21 mouse cellular contexts compared by ENCODE assay signal in the genomic region with DNA sequence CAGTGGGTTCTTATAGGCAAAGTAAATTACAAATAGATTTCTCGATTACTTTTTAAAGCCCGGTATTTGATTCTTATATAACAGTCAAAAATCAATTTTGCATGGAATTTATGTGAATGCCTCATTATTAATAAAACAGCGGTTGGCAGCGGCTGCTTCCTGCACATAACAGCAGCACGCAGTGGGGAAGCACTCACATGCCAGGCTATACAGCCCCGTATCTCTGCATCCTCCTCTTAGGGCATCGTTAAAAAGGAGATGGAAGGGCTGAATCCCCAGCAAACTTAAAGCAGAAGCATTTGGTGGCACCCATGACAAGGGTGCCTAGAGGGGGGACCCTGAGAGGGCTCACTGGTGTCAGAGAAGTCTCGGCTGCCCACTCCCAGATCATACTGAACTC.
"Had no signal": no experiment of that assay in that cellular context is flagged by ENCODE, and none has a peak within 500 bp of the region (broad histone marks: within the 10 kb centered on the region; RNA-seq: fewer than 3 reads in every experiment).

No protein-coding gene starts in this region.

- H3K27me3 ChIP-seq: liver, embryonic 12.5 days; liver, embryonic 15.5 days; lung, embryonic 15.5 days; neural tube, embryonic 12.5 days; neural tube, embryonic 15.5 days; stomach, embryonic 15.5 days had no signal

- H3K4me2 ChIP-seq: limb, embryonic 12.5 days; liver, embryonic 12.5 days; liver, embryonic 15.5 days; lung, embryonic 15.5 days; neural tube, embryonic 12.5 days; neural tube, embryonic 15.5 days; stomach, embryonic 15.5 days had no signal

- H3K9me3 ChIP-seq: limb, embryonic 12.5 days; liver, embryonic 12.5 days; liver, embryonic 15.5 days; lung, embryonic 15.5 days; neural tube, embryonic 12.5 days; neural tube, embryonic 15.5 days; stomach, embryonic 15.5 days had no signal

- H3K9ac ChIP-seq: limb, embryonic 12.5 days; liver, embryonic 12.5 days; liver, embryonic 15.5 days; lung, embryonic 15.5 days; neural tube, embryonic 12.5 days; neural tube, embryonic 15.5 days; stomach, embryonic 15.5 days had no signal

- ATAC-seq: intestine, postnatal 0 days; liver, embryonic 12.5 days had no signal

- H3K27ac ChIP-seq: kidney, postnatal 0 days; layer of hippocampus, adult 2 months; limb, embryonic 12.5 days; liver, embryonic 12.5 days; liver, embryonic 15.5 days; lung, embryonic 15.5 days; neural tube, embryonic 12.5 days; neural tube, embryonic 15.5 days; stomach, embryonic 15.5 days had no signal

- H3K36me3 ChIP-seq: limb, embryonic 12.5 days; liver, embryonic 12.5 days; liver, embryonic 15.5 days; lung, embryonic 15.5 days; neural tube, embryonic 12.5 days; neural tube, embryonic 15.5 days; stomach, embryonic 15.5 days had no signal

- H3K4me1 ChIP-seq: liver, embryonic 12.5 days; liver, embryonic 15.5 days; lung, embryonic 15.5 days; stomach, embryonic 15.5 days had no signal

- DNase-seq: kidney, adult 2 months; kidney, postnatal 25 days; layer of hippocampus, adult 9-11 months; liver; lung, adult 18-20 months; lung, postnatal 10 days; lung, postnatal 4 days; right cerebral cortex, adult 18-20 months; right cerebral cortex, postnatal 14 days; spleen, adult 18-20 months; thymus, postnatal 25 days had no signal

- H3K4me3 ChIP-seq: layer of hippocampus, adult 2 months; limb, embryonic 12.5 days; liver, embryonic 12.5 days; liver, embryonic 15.5 days; lung, embryonic 15.5 days; neural tube, embryonic 12.5 days; neural tube, embryonic 15.5 days; stomach, embryonic 15.5 days had no signal
